Mouse (Mus musculus) CH12.LX (cell line): ENCODE measurements around the gene Esrrb.

ENCODE experiments used
- CHD2 ChIP-seq: IDR thresholded peaks from 2 replicates; pipeline ENCODE4 v1.6.1; 2011; ENCODE audit warnings: low read length, improper control_type of control experiment
- CTCF ChIP-seq, 2 experiments: IDR thresholded peaks in 1 of 2; conservative IDR thresholded peaks in 1 of 2; 2 replicates each; pipeline ENCODE4 v1.5.1; 2011 to 2012; ENCODE audit warnings: low read depth in 2 of 2, low read length in 2 of 2, improper control_type of control experiment in 1 of 2, inconsistent platforms in 1 of 2, mild to moderate bottlenecking in 1 of 2, moderate library complexity in 1 of 2
- ELF1 ChIP-seq: IDR thresholded peaks from 2 replicates; pipeline ENCODE4 v1.6.1; 2014; ENCODE audit warnings: low read depth, mild to moderate bottlenecking, inconsistent platforms, low read length, improper control_type of control experiment
- ETS1 ChIP-seq: conservative IDR thresholded peaks from 2 replicates; pipeline ENCODE4 v1.6.1; 2012; ENCODE audit warnings: low read depth, mild to moderate bottlenecking, inconsistent platforms, low read length, improper control_type of control experiment, moderate library complexity
- HCFC1 ChIP-seq: IDR thresholded peaks from 2 replicates; pipeline ENCODE4 v1.6.1; 2012; ENCODE audit warnings: low read depth, mild to moderate bottlenecking, inconsistent platforms, low read length, improper control_type of control experiment
- KAT2A ChIP-seq: IDR thresholded peaks from 2 replicates; pipeline ENCODE4 v1.6.1; 2012; ENCODE audit warnings: low read length, improper control_type of control experiment, inconsistent platforms; ENCODE audit not compliant: insufficient replicate concordance
- MEF2A ChIP-seq: IDR thresholded peaks from 2 replicates; pipeline ENCODE4 v1.6.1; 2014; ENCODE audit warnings: low read depth, mild to moderate bottlenecking, inconsistent platforms, low read length, improper control_type of control experiment, borderline replicate concordance
- SIN3A ChIP-seq: IDR thresholded peaks from 2 replicates; pipeline ENCODE4 v1.6.1; 2012; ENCODE audit warnings: low read length, improper control_type of control experiment, inconsistent platforms
- TBP ChIP-seq: conservative IDR thresholded peaks from 2 replicates; pipeline ENCODE4 v1.6.1; 2011; ENCODE audit warnings: low read depth, low read length, improper control_type of control experiment
- USF2 ChIP-seq: conservative IDR thresholded peaks from 2 replicates; pipeline ENCODE4 v1.6.1; 2011; ENCODE audit warnings: low read depth, low read length, improper control_type of control experiment
- ZNF384 ChIP-seq: IDR thresholded peaks from 2 replicates; pipeline ENCODE4 v1.6.1; 2012; ENCODE audit warnings: low read depth, low read length, improper control_type of control experiment, inconsistent platforms

DNA sequence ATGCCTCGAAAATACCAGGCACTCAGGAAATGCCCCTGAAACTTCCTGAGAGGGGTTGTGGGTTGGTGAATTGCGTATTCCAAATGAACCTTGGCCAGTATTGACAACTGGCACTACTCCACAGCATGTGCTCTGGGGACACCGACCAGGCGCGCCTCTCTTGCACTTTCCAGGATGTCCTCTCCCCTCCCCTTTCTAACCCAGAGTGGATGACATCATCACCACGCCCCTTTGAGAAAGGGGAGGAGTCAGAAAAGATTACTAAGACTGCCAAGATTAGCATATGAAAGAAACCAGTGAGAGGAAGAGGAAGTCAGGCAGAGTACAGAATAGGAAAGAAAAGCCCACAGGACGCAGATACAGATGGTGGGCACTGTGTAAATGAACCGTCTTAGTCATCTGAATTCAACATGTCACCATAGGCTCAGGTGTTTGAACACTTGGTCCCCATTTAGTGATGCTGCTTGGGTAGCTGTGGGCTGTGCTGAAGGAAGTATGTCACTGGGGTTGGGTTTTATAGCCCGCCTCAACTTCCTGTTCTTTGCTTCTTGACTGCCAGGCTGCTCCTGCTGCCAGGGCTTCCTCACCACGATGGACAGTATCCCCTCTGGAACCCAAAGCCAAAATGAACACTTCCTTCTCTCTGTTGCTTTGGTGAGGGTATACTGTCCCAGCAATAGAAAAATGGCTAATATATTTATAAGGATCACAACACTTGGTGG, 196.0 kb downstream of the Esrrb start:
- TF ChIP-seq TBP, result peak; percentile 39; the same call in 1 of the 2 replicates
- no peak for TF ChIP-seq ZNF384
- peak; percentile 21; the same call in 1 of the 2 replicates for TF ChIP-seq HCFC1
- TF ChIP-seq KAT2A, result no peak
- 0 out of 2 replicates have a peak, but pooled peaks have one; percentile 42 for TF ChIP-seq MEF2A
- TF ChIP-seq CHD2, result no peak
- no peak for TF ChIP-seq USF2
- peak; percentile 57 for TF ChIP-seq ELF1
- TF ChIP-seq SIN3A, result no peak
- no peak; the same call in 1 of the 2 replicates for TF ChIP-seq ETS1
- TF ChIP-seq CTCF (conservative IDR thresholded peaks at IDR 0.05 in 1 of 2, IDR thresholded peaks at IDR 0.05 in 1 of 2; ENCODE audit: low read depth in 2 of 2, low read length in 2 of 2), result no peak
